Mouse (Mus musculus) hematopoietic stem cell, adult 5-6 weeks (primary cell): ENCODE data around the gene Slfn5. TPM values are rescaled to one million over a fixed set of nuclear protein-coding genes. Genes with fewer than 3 reads are reported as not detected.
A peak's percentile ranks its signal among the peaks of the same experiment; 100 is the strongest.
"Not testable (repeated sequence)": the region's sequence is repeated elsewhere in the genome, so short reads cannot be mapped to it uniquely, and the experiment has no call there.

Experiments
- ATAC-seq, 2 experiments: fragments of 125-278 bp in 1 of 2; replicated peaks in 1 of 2; 2 replicates each; pipeline ENCODE4 v1.8.0; 2016 to 2017; ENCODE audit warnings: inconsistent platforms in 2 of 2, mild to moderate bottlenecking in 2 of 2, moderate number of reproducible peaks in 2 of 2, low read depth in 1 of 2, moderate TSS enrichment in 1 of 2; ENCODE audit not compliant: low FRiP score in 2 of 2, poor library complexity in 2 of 2, severe bottlenecking in 2 of 2, insufficient read depth in 1 of 2, low TSS enrichment in 1 of 2
- total RNA-seq: library from RNA; stranded (forward); fragments of 172-1452, 232-1000 nt; gene quantifications from 2 replicates; pipeline ENCODE4 v1.2.3, GENCODE M21; 2017

The Slfn5 gene
- total RNA-seq, 1 experiment from 2014 or later, result 14.1 TPM

GRCm38 (mm10) chr11:82931671-82932450 is 19.3 kb upstream of the Slfn5 start:
- not testable (repeated sequence) for ATAC-seq

- ATAC-seq, result no peak
These were observed 18.0 kb upstream of the Slfn5 start for GRCm38 (mm10) chr11:82933186-82933585.

GRCm38 (mm10) chr11:82943336-82943735 is 7.8 kb upstream of the Slfn5 start:
- ATAC-seq, result no peak

- no peak for ATAC-seq
These were observed 5.5 kb upstream of the Slfn5 start for GRCm38 (mm10) chr11:82945636-82946035.

- no peak for ATAC-seq
These were observed 3.7 kb upstream of the Slfn5 start for GRCm38 (mm10) chr11:82947457-82947856.

GRCm38 (mm10) chr11:82949036-82949435 is 2.1 kb upstream of the Slfn5 start:
- no peak for ATAC-seq

GRCm38 (mm10) chr11:82951865-82952611 is 889 bp downstream of the Slfn5 start:
- peak; percentile 19 to 39 for ATAC-seq

GRCm38 (mm10) chr11:82952612-82953542 is 1.7 kb downstream of the Slfn5 start:
- ATAC-seq, result peak; percentile 91 to 94

- ATAC-seq, result no peak
These were observed 3.5 kb downstream of the Slfn5 start for GRCm38 (mm10) chr11:82954631-82955030.

- no peak for ATAC-seq
These were observed 5.8 kb downstream of the Slfn5 start for GRCm38 (mm10) chr11:82956925-82957324.

- ATAC-seq, result peak; percentile 69 to 72; a peak in 3 of 4 replicates
These were observed 8.5 kb downstream of the Slfn5 start for GRCm38 (mm10) chr11:82959613-82960012.

GRCm38 (mm10) chr11:82961743-82962142 is 10.6 kb downstream of the Slfn5 start:
- ATAC-seq, result no peak

GRCm38 (mm10) chr11:82962215-82962614 is 11.1 kb downstream of the Slfn5 start:
- no peak for ATAC-seq

- ATAC-seq, result no peak
These were observed 19.8 kb downstream of the Slfn5 start for GRCm38 (mm10) chr11:82970712-82971589.

GRCm38 (mm10) chr11:82971590-82971974 is 20.4 kb downstream of the Slfn5 start:
- ATAC-seq, result no peak

- peak in 1 of 2 experiments; percentile 29; a peak in 1 of 4 replicates for ATAC-seq
These were observed 22.8 kb downstream of the Slfn5 start for GRCm38 (mm10) chr11:82973916-82974315.

GRCm38 (mm10) chr11:82982409-82982808 is 31.3 kb downstream of the Slfn5 start:
- not testable (repeated sequence) for ATAC-seq
